Mouse (Mus musculus): Measurements from ENCODE around the gene Spint3.
"Not testable (repeated sequence)": the region's sequence is repeated elsewhere in the genome, so short reads cannot be mapped to it uniquely, and the experiment has no call there.

Spint3 gene

DNA sequence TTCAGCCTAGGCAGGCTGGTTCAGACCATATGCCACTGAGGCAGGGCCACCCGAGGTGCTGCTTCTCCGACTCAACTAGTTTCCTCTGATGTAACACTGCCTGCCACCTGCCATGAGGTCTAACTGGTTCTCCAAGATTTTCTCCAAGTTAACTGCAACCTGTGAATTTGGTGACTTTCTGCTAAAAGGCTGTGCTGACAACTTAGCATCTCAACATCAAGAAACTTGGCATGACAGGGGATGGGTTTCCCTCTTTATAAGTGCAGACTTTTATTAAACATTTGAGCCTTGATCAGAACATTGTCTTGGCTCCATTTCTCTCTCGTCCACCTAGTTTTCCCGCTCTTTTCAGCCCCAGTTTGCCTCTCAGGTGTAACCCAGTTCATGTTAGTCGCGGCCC, at the start of gene Spint3:
Spint3 (minus strand) TSS at position 101 of the 400 bp plus-strand sequence.
- not testable (repeated sequence) for DNase-seq (ENCODE audit: low spot score in 2 of 2)

DNA sequence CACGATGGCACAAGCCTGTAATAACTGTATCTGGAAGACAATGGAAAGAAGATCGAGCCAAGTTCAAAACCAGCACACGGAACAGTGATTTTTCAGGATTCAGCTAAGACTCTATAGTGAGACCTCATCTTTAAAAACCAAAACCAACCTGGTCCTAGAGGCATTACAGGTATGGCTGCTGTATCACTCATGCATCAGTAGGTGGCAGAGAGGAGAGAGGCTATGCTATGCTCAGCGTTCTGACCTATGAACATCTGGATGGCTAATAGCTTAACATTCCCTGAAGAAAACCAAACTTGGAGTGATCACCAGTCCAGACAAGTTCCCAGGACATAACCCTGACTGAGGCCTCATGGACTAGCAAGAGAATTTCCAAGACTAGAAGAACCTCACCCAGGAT, 48.5 kb upstream of the Spint3 start:
- DNase-seq (ENCODE audit: low spot score in 2 of 2) = no peak

- no peak for DNase-seq (ENCODE audit: low spot score in 2 of 2)
These were observed 45.8 kb upstream of the Spint3 start for GRCm38 (mm10) chr2:164619050-164619449.

GRCm38 (mm10) chr2:164615386-164615785, 42.1 kb upstream of the Spint3 start:
- no peak for DNase-seq (ENCODE audit: low spot score in 2 of 2)

- DNase-seq (ENCODE audit: low spot score in 2 of 2) = peak in 1 of 2 experiments; percentile 13
These were observed 40.2 kb upstream of the Spint3 start, which contains the start of the genes Wfdc6b and Wfdc8 for GRCm38 (mm10) chr2:164613471-164613870. TSS of gene Wfdc6b (plus strand) at chr2:164613522. TSS of gene Wfdc8 (minus strand) at chr2:164613626.

- no peak for DNase-seq (ENCODE audit: low spot score in 2 of 2)
These were observed 35.5 kb upstream of the Spint3 start for GRCm38 (mm10) chr2:164608781-164609180.

- no peak for DNase-seq (ENCODE audit: low spot score in 2 of 2)
These were observed 31.2 kb upstream of the Spint3 start for GRCm38 (mm10) chr2:164604411-164604810.

DNA sequence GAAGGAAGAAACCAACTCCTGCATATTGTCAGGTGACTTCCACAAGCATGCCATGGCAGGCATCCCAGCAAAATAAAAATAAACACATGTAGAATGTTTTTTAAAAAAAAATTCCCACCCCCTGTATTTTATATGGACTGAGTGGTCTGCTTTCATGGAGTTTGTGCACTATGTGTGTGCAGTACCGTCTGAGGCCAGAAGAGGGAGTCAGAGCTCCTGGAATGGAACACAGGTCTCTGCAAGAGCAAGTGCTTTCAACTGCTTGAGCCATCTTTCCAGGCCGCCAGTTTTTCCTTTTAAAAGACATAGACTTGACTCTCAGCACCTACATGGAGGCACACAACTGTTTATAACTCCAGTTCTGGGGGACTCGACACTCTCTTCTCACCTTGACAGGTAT, 30.2 kb upstream of the Spint3 start:
- DNase-seq (ENCODE audit: low spot score in 2 of 2) = no peak

DNA sequence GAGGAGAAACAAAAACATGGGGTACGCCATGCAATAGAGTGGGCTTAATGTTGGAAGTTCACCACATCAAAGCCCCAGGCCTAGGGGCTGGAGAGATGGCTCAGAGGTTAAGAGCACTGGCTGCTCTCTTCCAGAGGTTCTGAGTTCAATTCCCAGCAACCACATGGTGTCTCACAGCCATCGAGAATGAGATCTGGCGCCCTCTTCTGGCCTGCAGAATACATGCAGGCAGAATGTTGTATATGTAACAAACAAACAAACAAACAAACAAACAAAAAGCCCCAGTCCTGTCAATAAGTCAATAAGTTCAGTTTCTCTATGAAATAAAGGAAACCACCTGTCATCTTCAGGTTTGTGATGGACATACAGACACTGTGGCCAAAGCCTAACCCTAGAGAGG, 26.9 kb upstream of the Spint3 start:
- DNase-seq (ENCODE audit: low spot score in 2 of 2) = no peak

DNA sequence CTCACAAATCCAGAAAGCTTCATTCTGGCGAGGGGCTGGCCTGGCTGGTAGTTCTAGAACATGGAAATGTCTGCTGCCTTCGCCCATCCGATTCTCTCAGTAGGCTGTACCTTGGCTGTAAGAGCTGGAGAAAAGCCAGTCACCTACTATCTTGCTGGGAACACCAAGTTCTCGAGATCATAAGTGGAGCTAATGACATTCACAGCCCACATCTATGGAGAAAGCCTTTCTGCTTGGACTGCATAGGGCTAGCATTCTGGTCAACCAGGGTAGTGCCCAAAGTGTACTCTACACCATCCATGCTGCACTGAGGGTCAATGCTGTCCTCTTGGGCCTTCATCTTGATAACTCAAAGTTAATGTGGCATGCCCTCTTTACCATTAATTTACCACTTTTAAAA, 20.2 kb upstream of the Spint3 start, which contains the start of gene Eppin:
Eppin (minus strand) TSS at position 101 of the 400 bp plus-strand sequence.
- DNase-seq (ENCODE audit: low spot score in 2 of 2) = no peak

DNA sequence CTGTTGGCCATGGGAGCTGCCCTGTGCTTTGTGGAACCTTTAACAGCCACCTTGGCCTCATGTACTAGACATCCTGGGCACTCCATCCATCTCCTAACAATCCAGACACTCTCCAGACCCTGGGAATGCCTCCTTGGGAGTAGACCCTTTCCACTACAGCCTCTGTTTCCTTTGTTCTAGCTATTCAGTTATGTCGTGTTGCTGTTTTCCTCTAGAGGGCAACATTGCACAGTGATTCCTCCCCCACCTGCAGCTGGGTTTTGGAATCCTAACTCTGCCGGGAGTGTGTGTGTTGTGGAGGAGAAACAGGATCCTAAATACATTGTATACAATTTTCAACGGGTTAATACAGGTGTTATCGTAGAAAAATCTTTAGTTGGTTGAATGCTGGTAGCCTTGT, 18.8 kb upstream of the Spint3 start:
- DNase-seq (ENCODE audit: low spot score in 2 of 2) = peak in 1 of 2 experiments; percentile 10

GRCm38 (mm10) chr2:164585025-164585725, 11.9 kb upstream of the Spint3 start, which contains the start of gene Wfdc6a:
TSS of gene Wfdc6a (minus strand) at chr2:164585447.
- not testable (repeated sequence) for DNase-seq (ENCODE audit: low spot score in 2 of 2)

GRCm38 (mm10) chr2:164567460-164567859, 5.8 kb downstream of the Spint3 start:
- no peak for DNase-seq (ENCODE audit: low spot score in 2 of 2)

DNA sequence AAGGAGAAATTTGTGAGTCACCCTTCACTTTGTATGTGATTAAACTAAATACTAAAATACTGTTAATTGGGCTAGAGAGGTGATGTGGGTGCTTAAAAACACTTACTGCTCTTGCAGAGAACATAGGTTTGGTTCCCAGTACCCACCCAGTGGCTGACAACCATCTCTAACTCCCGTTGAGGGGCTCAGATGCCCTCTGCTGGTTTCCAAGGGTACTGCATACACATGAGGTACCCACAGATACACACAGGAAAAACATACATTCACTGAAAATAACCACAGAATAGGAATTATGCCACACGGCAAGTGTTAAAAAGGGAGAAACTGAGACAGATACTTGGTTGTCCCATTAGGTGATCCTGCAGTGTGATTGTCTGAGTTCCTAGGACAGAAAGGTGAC, 6.3 kb downstream of the Spint3 start:
- DNase-seq (ENCODE audit: low spot score in 2 of 2) = no peak

GRCm38 (mm10) chr2:164564346-164564745, 8.9 kb downstream of the Spint3 start:
- DNase-seq (ENCODE audit: low spot score in 2 of 2) = no peak

- DNase-seq (ENCODE audit: low spot score in 2 of 2) = peak in 1 of 2 experiments; percentile 26
These were observed 9.8 kb downstream of the Spint3 start for GRCm38 (mm10) chr2:164563339-164564038.

DNA sequence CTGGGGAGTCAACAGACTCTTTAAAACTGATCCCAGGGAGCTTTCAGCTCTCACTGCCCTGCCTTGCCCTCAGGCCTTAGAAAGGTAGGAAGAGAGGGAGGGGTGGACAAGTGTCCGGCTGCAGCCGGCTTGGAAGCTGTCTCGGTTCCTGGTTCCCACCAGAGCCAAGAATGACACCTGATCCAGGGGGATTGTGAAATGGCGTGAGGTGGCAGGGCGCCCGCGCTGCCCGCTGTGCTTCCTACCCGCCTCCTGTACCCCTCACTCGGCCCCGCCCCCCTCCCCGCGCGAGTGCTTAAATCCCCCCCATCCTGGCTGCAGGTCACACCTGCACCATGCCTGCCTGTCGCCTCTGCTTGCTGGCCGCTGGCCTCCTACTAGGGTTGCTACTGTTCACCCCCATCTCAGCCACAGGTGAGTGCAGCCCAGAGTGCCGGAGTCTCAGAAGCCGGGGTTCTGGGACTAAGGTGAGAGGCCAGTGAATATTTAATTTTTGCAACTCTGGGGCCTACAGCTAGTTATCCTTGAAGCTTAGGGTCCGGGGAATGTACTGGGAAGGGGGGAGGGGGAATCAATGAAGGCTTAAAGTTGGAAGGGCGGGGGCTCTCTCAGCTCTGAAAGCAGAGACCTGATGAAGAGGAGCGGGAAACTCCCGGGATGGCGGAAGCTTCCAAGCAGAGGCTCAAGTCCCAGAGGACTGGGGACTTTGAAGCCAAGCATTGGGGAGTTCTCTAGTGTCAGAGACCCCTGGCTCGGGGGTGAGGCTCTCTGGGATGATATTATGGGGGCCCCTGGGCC, 10.7 kb downstream of the Spint3 start, which contains the start of gene Wfdc2:
Wfdc2 (plus strand) TSS at position 23 of the 798 bp plus-strand sequence.
- DNase-seq (ENCODE audit: low spot score in 2 of 2) = no peak

DNA sequence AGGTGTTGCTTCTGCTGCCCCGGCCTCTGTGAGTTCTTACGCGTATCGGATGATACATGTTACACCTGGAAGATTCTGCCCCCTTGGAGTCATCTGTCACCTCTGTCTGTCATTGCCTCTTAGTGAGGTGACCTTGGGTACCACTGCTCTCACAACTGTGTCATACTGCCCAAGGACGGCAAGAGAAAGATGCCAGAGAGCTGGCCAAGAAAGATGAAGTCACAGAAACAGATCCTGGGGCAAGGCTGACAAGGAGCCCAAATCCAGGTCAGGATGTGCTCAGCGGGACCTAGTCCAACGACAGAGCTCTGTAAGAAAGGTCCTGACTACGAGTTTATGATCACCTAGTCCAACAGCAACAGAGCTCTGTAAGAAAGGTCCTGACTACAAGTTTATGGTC, 13.2 kb downstream of the Spint3 start:
- DNase-seq (ENCODE audit: low spot score in 2 of 2) = no peak

- no peak for DNase-seq (ENCODE audit: low spot score in 2 of 2)
These were observed 14.1 kb downstream of the Spint3 start for GRCm38 (mm10) chr2:164558991-164559645.

GRCm38 (mm10) chr2:164558426-164558825, 14.8 kb downstream of the Spint3 start:
- peak in 1 of 2 experiments; percentile 16 for DNase-seq (ENCODE audit: low spot score in 2 of 2)

- no peak for DNase-seq (ENCODE audit: low spot score in 2 of 2)
These were observed 21.8 kb downstream of the Spint3 start for GRCm38 (mm10) chr2:164551502-164551901.

Data from frontal cortex, postnatal 10 days (tissue).